Mouse (Mus musculus): ENCODE results near the gene Klf4. TPM values are rescaled to one million over a fixed set of nuclear protein-coding genes. Genes with fewer than 3 reads are reported as not detected.

Klf4 gene
- polyA plus RNA-seq, 1 experiment from 2014 or later, result 3.8 TPM

DNA sequence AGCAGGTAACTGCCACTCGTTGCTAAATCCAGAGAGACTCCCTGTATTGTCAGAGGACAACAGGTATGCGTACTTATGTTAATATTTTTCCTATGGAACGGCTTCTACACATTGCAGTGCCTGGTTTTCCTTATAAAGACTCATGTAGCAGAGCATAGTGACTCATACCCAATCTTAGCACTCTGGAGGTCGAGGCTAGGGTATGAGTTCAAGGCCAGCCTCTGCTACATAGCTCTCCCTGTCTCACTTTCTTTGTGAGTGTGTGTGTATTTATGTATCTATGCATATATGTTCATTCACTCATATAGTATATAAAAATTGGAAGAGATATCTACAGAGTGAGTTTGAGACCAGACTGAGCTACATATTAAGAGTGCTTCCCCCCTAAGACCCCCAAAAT, 8.3 kb downstream of the Klf4 start:
- H3K4me3 ChIP-seq, result no peak overlapping the region
- no peak for ATAC-seq (ENCODE audit: extremely low read depth, insufficient number of reproducible peaks, low FRiP score, low TSS enrichment)
- H3K36me3 ChIP-seq, result no peaks in the 10 kb centered on the region
- WGBS, result 60% methylated on average over 4 of the region's 4 CpGs
- no peaks in the 10 kb centered on the region for H3K9me3 ChIP-seq
- peaks cover 7% of the 10 kb centered on the region; the same call in 1 of the 2 replicates for H3K4me1 ChIP-seq
- no peak overlapping the region for H3K27ac ChIP-seq (replicated peaks)
- no peak overlapping the region for H3K4me2 ChIP-seq
- H3K9ac ChIP-seq, result no peak overlapping the region
- peaks cover 6% of the 10 kb centered on the region; the same call in 1 of the 2 replicates for H3K27me3 ChIP-seq (replicated peaks)

DNA sequence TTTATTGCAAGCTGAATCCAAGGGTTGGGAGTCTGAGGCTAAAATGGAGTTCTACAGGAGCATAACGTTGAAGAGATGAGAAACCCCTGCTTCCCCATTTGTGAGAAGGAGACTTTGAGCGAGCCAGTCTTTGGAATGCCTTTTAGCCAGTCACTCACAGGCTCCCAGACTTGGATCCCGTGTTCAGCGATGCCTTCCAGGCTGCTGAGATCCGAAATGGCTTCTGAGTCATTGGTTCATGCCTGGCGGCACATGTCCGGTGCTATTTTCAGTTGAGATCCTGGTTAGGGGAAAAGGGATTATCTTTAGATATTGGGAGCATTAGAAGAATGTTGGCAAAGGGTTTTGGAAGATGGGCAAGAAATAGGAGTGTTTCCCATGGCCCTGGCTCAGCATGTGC, 14.8 kb downstream of the Klf4 start:
- no peaks in the 10 kb centered on the region for H3K36me3 ChIP-seq
- WGBS, result 71% methylated on average over 7 of the region's 7 CpGs

DNA sequence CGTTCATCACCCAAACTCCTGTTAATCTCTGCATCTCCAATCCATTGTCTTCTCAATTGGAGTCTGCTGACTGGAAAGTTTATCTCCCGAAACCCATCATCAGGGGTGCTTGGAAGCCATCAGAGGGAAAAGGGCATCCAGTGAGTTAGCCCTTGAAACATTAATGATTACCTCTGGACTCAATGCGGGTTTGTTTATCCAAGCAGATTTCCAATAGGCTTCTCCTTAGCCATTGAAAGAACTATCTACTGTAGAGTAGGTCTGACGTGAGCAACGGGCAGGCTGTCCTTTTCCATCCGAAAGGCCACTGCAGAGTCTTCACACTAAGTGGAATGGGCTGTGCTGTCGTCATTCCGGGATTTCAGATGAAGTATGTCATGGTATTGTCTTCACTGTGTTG, 16.2 kb downstream of the Klf4 start:
- Histone ChIP-seq H3K4me3 (no peak overlapping the region), H3K4me1 (peaks cover 7% of the 10 kb centered on the region), H3K4me2 (no peak overlapping the region), H3K27ac (replicated peaks) (no peak overlapping the region), H3K27me3 (replicated peaks) (peaks cover 26% of the 10 kb centered on the region), H3K36me3 (no peaks in the 10 kb centered on the region), H3K9me3 (no peaks in the 10 kb centered on the region), H3K9ac (no peak overlapping the region)
- no peak for ATAC-seq (ENCODE audit: extremely low read depth, insufficient number of reproducible peaks, low FRiP score, low TSS enrichment)
- WGBS, result 75% methylated on average over 8 of the region's 8 CpGs

More for the DNA sequence above, 14.8 kb downstream of the Klf4 start:
- Histone ChIP-seq H3K4me3 (no peak overlapping the region), H3K27ac (replicated peaks) (no peak overlapping the region), H3K9ac (no peak overlapping the region), H3K4me1 (peaks cover 7% of the 10 kb centered on the region), H3K4me2 (no peak overlapping the region), H3K9me3 (no peaks in the 10 kb centered on the region), H3K27me3 (replicated peaks) (peaks cover 26% of the 10 kb centered on the region)
- no peak for ATAC-seq (ENCODE audit: extremely low read depth, insufficient number of reproducible peaks, low FRiP score, low TSS enrichment)

DNA sequence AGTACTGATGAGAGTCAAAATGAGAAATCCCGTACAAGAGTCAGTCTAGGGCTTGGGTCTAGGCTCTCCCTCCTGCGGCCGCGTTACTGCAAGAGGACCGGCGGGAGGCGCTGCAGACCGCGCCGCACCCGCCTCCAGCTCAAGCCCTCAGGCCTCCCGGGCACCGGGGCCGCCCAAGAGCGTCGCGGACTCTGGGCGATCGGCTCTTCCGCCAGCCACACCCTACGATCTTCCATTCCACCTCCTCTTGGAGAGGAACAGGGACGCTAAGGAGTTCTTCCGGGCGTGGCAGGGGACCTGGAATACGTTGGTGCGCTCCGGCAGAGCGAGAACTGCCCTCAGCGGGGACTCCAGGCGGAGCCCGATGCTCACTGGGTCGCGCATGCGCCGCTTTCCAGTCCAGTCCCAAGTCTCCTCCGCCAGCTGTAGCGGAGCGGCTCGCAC, 17.5 kb downstream of the Klf4 start:
- peak; percentile 66; the same call in 1 of the 2 replicates for ATAC-seq (ENCODE audit: extremely low read depth, insufficient number of reproducible peaks, low FRiP score, low TSS enrichment)
- Histone ChIP-seq H3K4me1 (peaks cover 7% of the 10 kb centered on the region), H3K4me3 (peak overlapping the region; percentile 73), H3K4me2 (peak overlapping the region; percentile 78), H3K9me3 (no peaks in the 10 kb centered on the region), H3K27me3 (replicated peaks) (peaks cover 20% of the 10 kb centered on the region), H3K9ac (peak overlapping the region; percentile 88), H3K27ac (replicated peaks) (no peak overlapping the region), H3K36me3 (no peaks in the 10 kb centered on the region)
- WGBS, result under 1% methylated on average over 39 of the region's 39 CpGs

DNA sequence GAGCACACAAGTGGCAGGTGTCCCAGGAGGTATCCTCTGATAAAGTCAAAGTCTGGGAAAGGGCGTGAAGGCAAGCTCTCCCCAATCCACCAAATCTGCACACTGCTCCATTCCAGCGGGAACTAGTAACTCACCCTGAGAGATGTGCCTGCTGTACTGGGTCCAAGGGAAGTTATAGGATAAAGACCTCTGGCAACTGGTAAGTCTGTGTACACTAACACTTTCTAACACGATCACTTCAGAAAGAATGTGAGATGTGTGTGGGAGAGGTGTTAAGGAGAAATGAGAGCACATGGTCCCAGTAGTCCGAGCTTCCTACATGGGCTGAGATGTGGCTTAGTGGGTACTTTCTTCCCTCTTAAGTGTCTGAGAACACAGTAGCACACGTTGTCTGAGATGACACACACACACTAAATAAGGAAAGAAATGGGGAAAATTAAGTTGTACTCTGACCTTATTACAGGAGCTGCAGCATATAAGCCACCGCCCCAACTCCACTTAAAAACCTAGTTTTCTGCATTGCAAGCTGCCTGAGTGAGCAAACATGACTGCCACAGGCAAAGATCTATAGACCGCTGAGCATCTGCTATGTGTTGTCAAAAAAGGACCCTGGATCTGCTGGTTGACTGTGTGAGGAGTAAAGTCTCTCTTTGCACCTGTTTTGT, 18.5 kb downstream of the Klf4 start:
- no peak overlapping the region for H3K4me2 ChIP-seq
- no peaks in the 10 kb centered on the region for H3K36me3 ChIP-seq
- no peaks in the 10 kb centered on the region for H3K9me3 ChIP-seq
- H3K27ac ChIP-seq (replicated peaks), result no peak overlapping the region
- ATAC-seq (ENCODE audit: extremely low read depth, insufficient number of reproducible peaks, low FRiP score, low TSS enrichment), result no peak
- H3K27me3 ChIP-seq (replicated peaks), result peaks cover 20% of the 10 kb centered on the region
- peak overlapping the region; percentile 5; the same call in 1 of the 2 replicates for H3K9ac ChIP-seq
- WGBS, result 60% methylated on average over 7 of the region's 7 CpGs
- H3K4me3 ChIP-seq, result no peak overlapping the region
- peaks cover 7% of the 10 kb centered on the region for H3K4me1 ChIP-seq

DNA sequence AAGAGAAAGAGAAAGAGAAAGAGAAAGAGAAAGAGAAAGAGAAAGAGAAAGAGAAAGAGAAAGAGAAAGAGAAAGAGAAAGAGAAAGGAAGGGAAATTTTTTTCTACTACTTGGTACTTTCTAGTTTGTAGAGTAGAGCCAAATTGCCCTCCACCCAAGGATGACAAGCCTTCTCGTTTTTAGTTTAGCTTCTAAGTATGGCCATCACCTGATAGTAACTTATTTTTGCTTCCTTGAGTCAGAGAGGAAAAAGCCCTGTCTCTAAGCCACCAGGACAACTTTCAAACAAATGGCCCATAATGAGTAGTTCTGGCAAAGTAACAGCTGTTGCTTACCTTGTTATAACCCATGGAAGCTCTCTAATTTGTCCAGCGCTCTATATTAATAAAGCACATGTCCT, 20.9 kb downstream of the Klf4 start:
- Histone ChIP-seq H3K27me3 (replicated peaks) (peaks cover 20% of the 10 kb centered on the region), H3K27ac (replicated peaks) (no peak overlapping the region), H3K36me3 (no peaks in the 10 kb centered on the region), H3K9me3 (no peaks in the 10 kb centered on the region), H3K4me2 (no peak overlapping the region), H3K9ac (no peak overlapping the region), H3K4me3 (no peak overlapping the region), H3K4me1 (peaks cover 7% of the 10 kb centered on the region)
- ATAC-seq (ENCODE audit: extremely low read depth, insufficient number of reproducible peaks, low FRiP score, low TSS enrichment), result no peak
- 68% methylated on average over 2 of the region's 2 CpGs for WGBS

DNA sequence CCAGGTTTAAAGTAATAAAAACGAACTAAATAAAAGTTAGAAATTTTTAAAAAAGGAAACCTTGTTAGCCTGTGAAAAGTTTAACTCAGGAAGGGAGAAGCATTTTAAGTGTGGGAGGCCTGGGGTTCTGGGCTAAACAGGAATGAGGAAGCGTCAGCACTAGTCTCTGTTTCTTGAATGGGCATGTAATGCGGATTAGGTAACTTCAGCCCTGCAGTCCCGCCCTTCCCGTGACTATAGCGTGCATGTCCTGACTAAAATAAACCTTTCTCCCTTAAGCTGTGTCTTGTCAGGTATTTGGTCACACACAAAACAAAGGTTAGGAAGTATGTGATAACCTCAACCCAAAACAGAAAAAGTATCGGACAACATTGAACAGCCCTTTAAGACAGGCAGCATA, 23.6 kb downstream of the Klf4 start:
- Histone ChIP-seq H3K4me2 (no peak overlapping the region), H3K4me3 (no peak overlapping the region), H3K36me3 (no peaks in the 10 kb centered on the region), H3K27ac (replicated peaks) (no peak overlapping the region), H3K9me3 (no peaks in the 10 kb centered on the region), H3K4me1 (no peaks in the 10 kb centered on the region), H3K9ac (no peak overlapping the region), H3K27me3 (replicated peaks) (peaks cover 5% of the 10 kb centered on the region; the same call in 1 of the 2 replicates)
- no peak for ATAC-seq (ENCODE audit: extremely low read depth, insufficient number of reproducible peaks, low FRiP score, low TSS enrichment)
- whole genome bisulfite sequencing, result 75% methylated on average over 7 of the region's 7 CpGs

DNA sequence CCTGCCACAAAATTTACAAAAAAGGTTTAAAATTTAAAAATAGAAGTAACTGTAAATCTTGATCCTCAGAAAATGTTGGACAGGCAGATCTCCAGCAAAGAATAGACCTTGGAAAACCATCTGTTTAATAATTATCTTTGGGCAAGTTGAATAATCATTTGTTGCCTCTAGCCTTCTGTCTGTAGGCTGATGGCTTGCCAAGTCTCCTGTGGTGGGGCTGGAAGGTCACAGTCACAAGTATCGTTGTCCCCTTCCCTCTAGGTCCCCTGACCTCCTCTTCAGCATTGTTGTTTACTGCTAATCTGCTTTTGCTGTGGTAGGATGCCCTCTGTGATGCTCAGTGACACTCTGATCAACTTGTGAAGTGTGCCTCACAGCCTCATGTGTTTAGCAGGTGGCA, 33.6 kb downstream of the Klf4 start:
- no peak for ATAC-seq (ENCODE audit: extremely low read depth, insufficient number of reproducible peaks, low FRiP score, low TSS enrichment)
- no peak overlapping the region for H3K9ac ChIP-seq
- H3K36me3 ChIP-seq, result no peaks in the 10 kb centered on the region
- H3K9me3 ChIP-seq, result no peaks in the 10 kb centered on the region
- no peaks in the 10 kb centered on the region for H3K4me1 ChIP-seq
- no peak overlapping the region for H3K4me3 ChIP-seq
- WGBS, result 56% methylated on average over 1 of the region's 1 CpGs
- no peak overlapping the region for H3K27ac ChIP-seq (replicated peaks)
- H3K27me3 ChIP-seq (replicated peaks), result no peaks in the 10 kb centered on the region
- H3K4me2 ChIP-seq, result no peak overlapping the region

DNA sequence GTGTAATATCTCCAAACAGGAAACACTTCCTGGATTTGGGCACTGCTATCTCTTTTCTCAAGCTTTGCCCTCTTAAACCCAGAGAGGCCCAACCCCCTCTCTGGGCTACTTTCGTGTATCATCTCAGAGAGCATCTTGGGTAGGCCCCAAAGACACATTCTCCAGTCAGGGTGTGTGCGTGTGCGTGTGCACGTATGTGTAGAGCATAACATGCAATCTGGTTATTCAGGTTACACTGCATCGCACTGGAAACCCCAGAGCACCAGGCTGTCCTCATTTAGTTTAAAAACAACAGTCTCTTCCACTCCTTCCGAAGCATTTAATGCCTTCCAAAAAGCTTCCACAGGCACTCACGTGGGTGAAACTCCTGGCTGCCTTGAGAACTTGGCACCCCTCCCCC, 35.9 kb downstream of the Klf4 start:
- H3K4me1 ChIP-seq, result no peaks in the 10 kb centered on the region
- no peak for ATAC-seq (ENCODE audit: extremely low read depth, insufficient number of reproducible peaks, low FRiP score, low TSS enrichment)
- WGBS, result 73% methylated on average over 7 of the region's 7 CpGs

DNA sequence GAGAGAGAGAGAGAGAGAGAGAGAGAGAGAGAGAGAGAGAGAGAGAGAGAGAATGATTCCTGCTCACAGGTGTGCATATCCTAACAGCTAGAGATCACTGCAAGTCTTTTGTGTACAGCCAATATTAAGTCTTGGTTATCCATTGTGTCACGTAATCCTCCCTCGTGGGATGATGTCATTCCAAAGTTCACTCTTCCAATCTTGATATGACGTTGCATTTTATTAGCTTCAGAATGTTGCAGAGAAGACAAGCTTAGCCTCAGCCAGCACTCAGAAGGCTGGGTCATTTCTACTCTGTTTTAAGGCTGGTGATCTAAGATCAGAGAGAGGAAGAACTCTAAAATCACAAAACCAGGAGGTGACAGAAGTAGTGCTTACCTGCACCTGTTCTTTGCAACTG, 39.0 kb downstream of the Klf4 start:
- Histone ChIP-seq H3K4me3 (no peak overlapping the region), H3K27me3 (replicated peaks) (no peaks in the 10 kb centered on the region), H3K4me1 (no peaks in the 10 kb centered on the region), H3K36me3 (no peaks in the 10 kb centered on the region), H3K4me2 (no peak overlapping the region), H3K27ac (replicated peaks) (no peak overlapping the region), H3K9ac (no peak overlapping the region), H3K9me3 (no peaks in the 10 kb centered on the region)
- WGBS, result 72% methylated on average over 3 of the region's 3 CpGs
- ATAC-seq (ENCODE audit: extremely low read depth, insufficient number of reproducible peaks, low FRiP score, low TSS enrichment), result no peak

More for the DNA sequence above, 35.9 kb downstream of the Klf4 start:
- H3K4me2 ChIP-seq, result no peak overlapping the region
- no peaks in the 10 kb centered on the region for H3K9me3 ChIP-seq
- no peak overlapping the region for H3K4me3 ChIP-seq
- no peak overlapping the region for H3K27ac ChIP-seq (replicated peaks)
- no peaks in the 10 kb centered on the region for H3K36me3 ChIP-seq
- H3K27me3 ChIP-seq (replicated peaks), result no peaks in the 10 kb centered on the region
- H3K9ac ChIP-seq, result no peak overlapping the region

DNA sequence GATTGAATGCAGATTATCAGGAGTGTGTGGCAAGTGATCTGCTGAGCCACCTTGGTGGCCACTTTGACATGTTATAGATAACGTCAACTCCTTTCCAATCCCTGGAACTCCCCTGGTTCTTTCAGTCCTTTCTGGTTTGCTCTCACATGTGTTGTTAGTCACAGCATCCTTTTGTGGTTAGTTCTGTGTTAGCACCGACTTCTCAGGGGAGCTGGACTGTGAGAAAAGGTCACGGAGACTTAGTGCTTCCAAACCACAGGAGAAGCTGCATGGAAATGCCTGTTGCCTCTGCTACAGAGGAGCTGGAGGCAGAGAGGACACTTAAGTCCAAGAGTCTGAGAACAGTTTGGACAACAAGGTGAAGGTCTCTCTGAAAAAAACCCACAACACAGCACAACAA, 42.9 kb downstream of the Klf4 start:
- Histone ChIP-seq H3K36me3 (no peaks in the 10 kb centered on the region), H3K27me3 (replicated peaks) (no peaks in the 10 kb centered on the region), H3K27ac (replicated peaks) (no peak overlapping the region), H3K4me1 (no peaks in the 10 kb centered on the region), H3K9me3 (no peaks in the 10 kb centered on the region), H3K9ac (no peak overlapping the region), H3K4me3 (no peak overlapping the region), H3K4me2 (no peak overlapping the region)
- no peak for ATAC-seq (ENCODE audit: extremely low read depth, insufficient number of reproducible peaks, low FRiP score, low TSS enrichment)
- WGBS, result 54% methylated on average over 3 of the region's 3 CpGs

DNA sequence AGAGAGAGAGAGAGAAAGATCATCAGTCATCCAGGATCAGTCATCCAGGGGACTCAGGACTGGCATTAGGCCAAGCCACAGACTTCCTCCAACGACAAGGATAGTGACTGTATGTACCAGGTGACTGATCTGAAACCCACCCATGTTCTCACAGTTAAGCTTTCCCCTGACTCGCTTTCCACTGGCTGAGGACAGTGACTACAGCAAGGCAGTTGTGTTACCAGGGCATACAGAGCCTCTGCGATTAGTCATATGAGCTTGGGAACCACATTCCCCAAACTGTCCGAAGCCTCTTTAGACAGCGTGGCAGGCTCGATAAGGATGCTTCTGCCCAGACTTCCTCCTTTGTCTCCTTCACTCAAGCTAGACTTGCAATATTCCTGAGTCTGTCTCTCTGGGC, 43.7 kb downstream of the Klf4 start:
- no peaks in the 10 kb centered on the region for H3K9me3 ChIP-seq
- no peak overlapping the region for H3K27ac ChIP-seq (replicated peaks)
- H3K27me3 ChIP-seq (replicated peaks), result no peaks in the 10 kb centered on the region
- no peak overlapping the region for H3K9ac ChIP-seq
- H3K4me3 ChIP-seq, result no peak overlapping the region
- no peak overlapping the region for H3K4me2 ChIP-seq
- no peak for ATAC-seq (ENCODE audit: extremely low read depth, insufficient number of reproducible peaks, low FRiP score, low TSS enrichment)
- no peaks in the 10 kb centered on the region for H3K36me3 ChIP-seq
- no peaks in the 10 kb centered on the region for H3K4me1 ChIP-seq
- WGBS, result 45% methylated on average over 6 of the region's 6 CpGs
